Mouse (Mus musculus): ENCODE data around the gene Khsrp. TPM values are rescaled to one million over a fixed set of nuclear protein-coding genes. Genes with fewer than 3 reads are reported as not detected.
"Not testable (repeated sequence)": the region's sequence is repeated elsewhere in the genome, so short reads cannot be mapped to it uniquely, and the experiment has no call there.

Gene Khsrp
- total RNA-seq (2022): 100 to 1,000 TPM; 101 to 104 (median 102) TPM

DNA sequence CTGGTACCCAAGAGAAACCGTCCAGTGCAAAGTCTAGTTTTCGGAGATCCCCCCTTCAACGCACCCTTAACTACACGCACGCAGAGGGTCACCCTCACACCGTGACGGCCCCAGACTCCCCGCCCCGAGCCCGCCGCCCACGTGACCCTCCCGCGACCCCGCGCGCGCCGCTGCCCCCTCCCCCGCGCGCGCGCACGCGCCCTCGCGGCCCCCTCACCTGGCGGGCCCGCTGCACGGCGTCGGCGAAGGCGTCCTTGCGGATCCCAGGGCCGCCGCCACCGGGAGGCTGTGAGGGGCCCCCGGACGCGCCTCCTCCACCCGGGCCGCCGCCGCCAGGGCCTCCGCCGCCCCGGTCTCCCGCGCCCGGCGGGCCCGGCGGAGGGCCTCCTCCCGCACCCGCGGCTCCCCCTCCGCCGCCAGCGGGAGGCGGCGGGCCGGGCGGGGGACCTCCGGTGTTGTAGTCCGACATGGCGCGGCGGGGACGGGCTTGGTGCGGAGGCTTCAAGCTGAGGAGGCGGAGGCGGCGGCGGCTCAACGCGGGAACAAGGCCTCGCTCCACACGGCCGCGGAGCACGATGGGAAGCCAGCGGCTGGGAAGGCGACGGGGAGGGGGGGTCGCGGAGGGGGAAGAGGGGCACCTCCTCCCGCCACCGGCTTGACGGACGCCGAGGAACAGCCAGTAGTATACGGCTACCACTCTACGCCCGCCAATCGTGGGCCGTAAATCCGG lies at the start of gene Khsrp:
Gene Khsrp (minus strand): TSS at position 592 of the 730 bp plus-strand sequence.
- DNase-seq (ENCODE audit: low spot score in 2 of 2): peak in 1 of 2 experiments; percentile 31

- no peak for DNase-seq (ENCODE audit: low spot score in 2 of 2)
Observed at GRCm38 (mm10) chr17:57079919-57080318, 48.6 kb upstream of the Khsrp start.

DNA sequence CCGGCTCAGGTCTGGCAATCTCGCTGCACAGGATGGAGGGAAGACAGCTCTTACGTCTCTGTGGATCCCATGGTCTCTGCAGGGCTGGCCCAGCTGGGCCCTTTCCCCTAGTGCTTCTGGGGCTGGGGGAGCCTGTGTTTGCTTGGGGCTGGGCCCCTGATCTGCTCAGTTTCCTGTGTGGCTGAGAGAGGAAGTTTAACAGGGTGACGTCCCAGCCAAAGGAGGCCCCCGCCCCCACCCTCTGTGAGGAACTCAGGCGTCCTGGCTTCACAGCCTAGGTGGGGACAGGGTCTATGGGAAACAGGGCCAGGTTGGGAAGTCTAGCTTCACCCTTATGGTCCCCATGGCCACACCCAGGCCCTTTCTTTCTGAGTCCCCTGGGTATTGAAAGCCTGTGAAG lies 47.0 kb upstream of the Khsrp start, which contains the start of gene Dennd1c:
Gene Dennd1c (minus strand): TSS at position 179 of the 400 bp plus-strand sequence.
- no peak for DNase-seq (ENCODE audit: low spot score in 2 of 2)

- no peak for DNase-seq (ENCODE audit: low spot score in 2 of 2)
Observed at GRCm38 (mm10) chr17:57076916-57077315, 45.6 kb upstream of the Khsrp start.

- DNase-seq (ENCODE audit: low spot score in 2 of 2): no peak
Observed at GRCm38 (mm10) chr17:57070699-57071098, 39.4 kb upstream of the Khsrp start.

DNA sequence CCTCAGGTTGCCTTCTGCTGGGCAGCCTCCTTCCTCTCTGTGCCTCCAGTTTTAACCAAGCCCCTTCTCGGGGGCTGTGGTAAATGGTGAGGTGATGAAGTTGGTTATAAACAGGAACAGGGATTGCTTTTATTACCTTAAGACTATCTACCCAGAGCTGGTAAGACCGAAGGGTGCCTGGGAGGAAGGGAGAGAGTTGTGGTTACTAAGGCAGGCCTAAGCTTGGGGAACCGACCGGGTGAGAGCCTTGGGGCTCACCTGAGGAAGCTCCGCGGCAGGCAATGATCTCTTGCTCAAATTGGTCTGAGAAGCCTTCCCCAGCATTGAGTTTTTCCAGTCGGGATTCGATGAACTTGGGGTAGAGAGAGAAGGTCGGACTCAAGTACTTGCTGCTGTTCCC lies 39.0 kb upstream of the Khsrp start:
- no peak for DNase-seq (ENCODE audit: low spot score in 2 of 2)

DNA sequence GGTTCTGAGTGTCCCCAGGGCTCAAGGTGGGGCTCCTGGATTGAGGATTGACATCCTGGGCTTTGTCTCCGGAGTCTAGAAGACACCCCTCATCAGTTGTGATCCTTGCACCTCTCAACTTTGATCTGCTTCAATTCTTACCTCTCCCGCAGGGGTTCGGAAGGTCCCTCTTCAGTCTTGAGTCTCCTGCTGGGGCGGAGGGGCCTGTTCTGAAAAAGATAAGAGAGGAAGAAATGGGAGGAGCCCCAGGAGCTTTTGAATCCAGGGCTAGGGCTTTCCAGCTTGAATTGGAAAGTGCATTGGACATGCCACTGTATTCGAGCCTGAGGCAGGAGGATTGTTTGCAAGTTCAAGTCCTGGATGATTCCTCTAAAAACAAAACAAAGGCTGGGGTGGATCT lies 35.6 kb upstream of the Khsrp start:
- no peak for DNase-seq (ENCODE audit: low spot score in 2 of 2)

- no peak for DNase-seq (ENCODE audit: low spot score in 2 of 2)
Observed at GRCm38 (mm10) chr17:57063031-57063430, 31.7 kb upstream of the Khsrp start.

GRCm38 (mm10) chr17:57062548-57062947 lies 31.2 kb upstream of the Khsrp start:
- DNase-seq (ENCODE audit: low spot score in 2 of 2): no peak

DNA sequence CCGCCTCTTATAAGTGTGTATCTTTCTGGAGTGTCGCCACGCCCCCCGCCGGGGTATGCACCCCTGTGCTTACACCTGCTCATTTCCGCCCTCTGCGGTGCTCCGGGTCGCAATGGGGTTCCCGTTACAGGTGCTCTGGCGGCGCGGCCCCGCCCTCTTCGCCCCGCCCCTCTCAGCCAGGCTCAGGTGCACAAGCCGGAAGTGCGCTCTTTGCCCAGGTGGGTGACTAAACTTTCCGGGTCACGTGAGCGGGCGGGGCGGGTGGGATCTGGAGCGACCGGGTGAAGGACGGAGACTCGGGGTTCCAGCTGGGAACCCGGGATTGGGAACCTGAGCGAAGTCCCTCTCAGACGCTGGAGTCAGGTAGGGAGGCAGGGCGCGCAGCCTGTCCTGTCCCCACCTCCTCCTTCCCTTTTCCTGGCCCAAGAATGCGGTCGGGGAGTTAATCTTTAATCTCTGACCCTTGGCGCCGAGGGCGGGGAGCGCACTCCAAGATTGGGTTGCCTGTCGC lies 30.7 kb upstream of the Khsrp start:
- DNase-seq (ENCODE audit: low spot score in 2 of 2): no peak

DNA sequence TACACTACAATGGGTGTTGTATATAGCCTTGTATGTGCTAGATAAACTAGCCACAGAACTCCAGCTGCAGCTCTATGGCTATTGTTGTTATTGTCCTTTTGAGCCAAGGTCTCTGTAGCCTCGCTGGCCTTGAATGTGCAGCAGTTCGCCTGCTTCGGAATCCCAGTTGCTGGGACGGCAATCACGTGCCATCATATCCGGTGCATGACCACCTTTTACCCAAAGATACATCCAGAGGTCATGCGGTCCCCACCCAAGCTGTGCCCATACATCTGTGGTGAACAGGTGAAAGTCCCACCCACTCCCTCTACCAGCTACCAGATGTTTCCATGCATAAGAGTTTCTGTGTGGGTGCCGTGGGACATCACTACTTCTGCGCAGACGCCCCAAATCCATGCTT lies 29.7 kb upstream of the Khsrp start:
- DNase-seq (ENCODE audit: low spot score in 2 of 2): peak in 1 of 2 experiments; percentile 41

DNA sequence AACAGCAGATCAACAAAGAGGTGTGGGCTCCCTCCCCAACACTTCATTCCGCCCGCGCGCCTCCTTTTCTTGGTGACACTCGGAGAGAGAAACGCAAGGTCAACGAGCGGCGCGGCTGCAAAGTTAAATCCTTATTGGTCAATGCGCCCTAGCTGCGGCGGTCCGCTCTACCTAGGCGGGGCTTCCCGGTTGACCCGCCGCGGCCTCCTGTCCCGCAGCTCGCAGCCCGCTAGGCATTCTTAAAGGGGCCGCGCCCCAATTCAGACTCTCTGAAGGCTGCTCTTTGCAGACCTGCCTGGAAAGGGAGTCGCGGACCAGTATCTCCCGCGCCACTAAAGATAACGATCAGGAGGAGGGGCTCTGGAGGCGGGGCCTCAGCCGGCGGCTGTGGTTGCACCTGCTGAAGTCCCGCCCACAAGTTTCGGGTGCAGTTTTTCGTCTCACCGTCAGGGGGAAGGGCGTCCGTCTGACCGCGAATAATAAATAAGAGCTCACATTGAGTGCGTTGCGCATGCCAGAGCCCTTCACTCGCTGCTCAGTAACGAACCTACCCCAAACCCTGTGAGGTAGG lies 29.0 kb upstream of the Khsrp start:
- DNase-seq (ENCODE audit: low spot score in 2 of 2): peak; percentile 95 to 96

GRCm38 (mm10) chr17:57059486-57059977 lies 28.2 kb upstream of the Khsrp start, which contains the start of gene Slc25a23:
Slc25a23 (minus strand) TSS chr17:57059863.
- DNase-seq (ENCODE audit: low spot score in 2 of 2): peak; percentile 49 to 81

- peak in 1 of 2 experiments; percentile 52 for DNase-seq (ENCODE audit: low spot score in 2 of 2)
Observed at GRCm38 (mm10) chr17:57058891-57059485, 27.7 kb upstream of the Khsrp start, which contains the start of gene Crb3. Crb3 (plus strand) TSS chr17:57059105.

DNA sequence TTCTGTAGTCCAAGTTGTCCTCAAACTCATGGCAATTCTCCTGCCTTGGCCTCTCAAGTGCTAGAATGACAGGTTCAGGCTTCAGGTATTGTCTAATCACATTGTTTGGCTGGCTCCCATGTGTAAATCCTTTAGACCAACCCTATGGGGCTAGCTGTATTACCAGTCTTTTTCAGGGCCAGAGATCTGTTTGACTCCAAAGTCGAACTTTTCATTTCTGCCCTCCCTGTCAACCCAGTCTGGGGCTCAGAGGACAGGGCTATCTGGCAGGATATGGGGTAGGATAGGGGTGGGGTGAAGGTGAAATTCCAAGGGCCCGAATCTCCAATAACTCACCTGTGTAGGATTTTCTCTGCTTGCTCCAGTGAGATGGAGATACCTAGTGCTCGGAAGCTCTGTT lies 24.9 kb upstream of the Khsrp start:
- DNase-seq (ENCODE audit: low spot score in 2 of 2): no peak

GRCm38 (mm10) chr17:57051679-57052078 lies 20.4 kb upstream of the Khsrp start:
- not testable (repeated sequence) for DNase-seq (ENCODE audit: low spot score in 2 of 2)

- DNase-seq (ENCODE audit: low spot score in 2 of 2): no peak
Observed at GRCm38 (mm10) chr17:57048816-57049215, 17.5 kb upstream of the Khsrp start.

DNA sequence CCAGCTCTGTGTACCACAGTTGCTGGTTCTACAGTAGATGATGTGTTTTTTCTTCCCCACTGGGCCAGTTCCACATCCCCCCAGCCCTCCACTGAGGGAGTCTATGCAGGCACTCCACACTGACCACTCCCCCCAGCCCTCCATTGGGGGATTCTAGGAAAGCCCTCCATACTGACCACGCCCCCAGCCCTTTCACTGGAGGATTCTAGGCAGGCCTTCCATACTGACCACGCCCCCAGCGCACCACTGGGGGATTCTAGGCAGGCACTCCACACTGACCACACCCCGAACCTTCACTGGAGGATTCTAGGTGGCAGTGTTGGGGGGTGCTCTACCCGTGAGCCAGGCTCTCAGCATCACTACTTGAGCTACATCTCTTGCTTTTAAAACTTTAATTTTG lies 16.1 kb upstream of the Khsrp start:
- no peak for DNase-seq (ENCODE audit: low spot score in 2 of 2)

DNA sequence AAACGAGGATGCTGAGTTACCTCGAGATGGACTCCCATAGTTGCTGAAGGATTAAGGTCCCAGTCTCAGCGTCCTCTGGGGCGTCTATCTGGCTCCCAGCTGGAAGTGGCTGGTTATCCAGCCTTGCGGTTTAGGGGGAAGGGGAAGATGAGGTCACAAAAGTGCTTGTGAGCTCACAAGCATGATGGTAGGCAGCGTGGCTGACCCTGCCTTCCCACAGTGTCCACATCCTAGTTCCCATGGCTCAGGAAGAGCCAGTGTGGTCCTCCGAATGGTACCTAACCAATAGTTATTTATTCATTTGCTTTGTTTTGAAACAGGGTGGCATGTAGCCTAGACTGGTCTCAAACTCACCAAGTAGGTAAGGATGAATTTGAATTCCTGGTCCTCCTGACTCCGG lies 10.2 kb upstream of the Khsrp start, which contains the start of gene Slc25a41:
Gene Slc25a41 (minus strand): TSS at position 101 of the 400 bp plus-strand sequence.
- no peak for DNase-seq (ENCODE audit: low spot score in 2 of 2)

DNA sequence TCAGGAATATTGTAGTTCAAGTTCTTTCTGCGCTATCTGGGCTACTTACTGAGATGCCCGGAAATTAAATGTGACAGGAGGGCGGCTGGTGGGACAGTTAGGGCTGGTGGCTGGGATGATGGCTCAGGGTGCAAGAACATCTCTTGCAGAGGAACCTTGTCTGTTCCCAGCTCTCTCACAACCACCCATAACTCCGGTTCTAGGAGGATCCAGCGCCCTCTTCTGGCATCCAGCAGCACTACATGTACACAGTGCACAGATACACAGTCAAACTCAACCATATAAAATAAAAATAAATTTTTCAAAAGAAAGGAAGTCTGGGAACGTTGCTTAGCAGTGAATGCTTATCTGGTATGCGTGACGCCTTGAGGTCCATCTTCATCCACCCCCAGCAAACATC lies 7.7 kb upstream of the Khsrp start:
- DNase-seq (ENCODE audit: low spot score in 2 of 2): no peak

GRCm38 (mm10) chr17:57032854-57033253 lies 1.5 kb upstream of the Khsrp start:
- no peak for DNase-seq (ENCODE audit: low spot score in 2 of 2)

Data from left cerebral cortex, adult 8-10 months (tissue).